Mouse (Mus musculus) testis, postnatal 10 days (tissue): Measurements from ENCODE around the gene Efs.
"Not testable (repeated sequence)": the region's sequence is repeated elsewhere in the genome, so short reads cannot be mapped to it uniquely, and the experiment has no call there.

ENCODE experiments used
- DNase-seq: peaks from one replicate; pipeline ENCODE4 v3.0.0; 2021; ENCODE audit warnings: low spot score

The Efs gene

DNA sequence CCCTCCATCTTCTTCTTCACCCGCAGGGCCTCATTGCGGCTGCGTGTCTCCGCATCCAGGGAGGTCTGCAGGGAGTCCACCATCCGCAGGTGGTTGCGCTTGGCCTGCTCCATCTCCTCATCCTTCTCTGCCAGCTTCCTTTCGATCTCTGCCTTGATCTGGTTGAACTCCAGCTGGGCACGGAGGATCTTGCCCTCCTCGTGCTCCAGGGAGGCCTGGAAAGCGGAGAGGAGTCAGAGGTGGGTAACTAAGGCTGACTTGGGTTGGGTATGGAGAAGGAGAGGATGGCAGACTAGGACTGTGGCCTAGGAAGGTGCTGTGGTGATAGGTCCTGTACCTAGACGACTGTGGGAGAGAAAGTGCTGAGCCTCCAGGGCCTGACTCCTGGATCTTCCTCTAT lies 21.1 kb upstream of the Efs start:
- not testable (repeated sequence) for DNase-seq

GRCm38 (mm10) chr14:54945975-54946704 lies 20.2 kb upstream of the Efs start:
- no peak for DNase-seq

GRCm38 (mm10) chr14:54944939-54945338 lies 19.0 kb upstream of the Efs start:
- DNase-seq = no peak

DNA sequence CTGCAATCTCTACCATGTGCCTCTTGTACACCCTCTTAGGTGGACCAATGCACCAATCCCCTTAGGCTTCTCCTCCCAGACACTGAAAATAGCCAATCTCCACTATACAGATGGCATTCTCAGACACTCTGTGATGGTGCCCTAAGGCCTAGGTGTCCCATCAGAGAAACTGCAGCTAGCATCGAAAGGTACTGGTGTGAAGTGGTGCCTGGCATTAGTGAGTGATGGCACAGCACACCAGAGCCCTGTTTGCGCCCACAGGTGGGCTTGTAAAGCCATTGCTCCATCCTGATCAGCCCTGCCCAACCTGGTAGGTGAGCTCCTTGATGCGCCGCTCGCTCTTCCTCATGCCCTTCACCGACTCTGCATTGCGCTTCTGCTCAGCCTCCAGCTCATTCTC lies 18.0 kb upstream of the Efs start:
- DNase-seq = no peak

DNA sequence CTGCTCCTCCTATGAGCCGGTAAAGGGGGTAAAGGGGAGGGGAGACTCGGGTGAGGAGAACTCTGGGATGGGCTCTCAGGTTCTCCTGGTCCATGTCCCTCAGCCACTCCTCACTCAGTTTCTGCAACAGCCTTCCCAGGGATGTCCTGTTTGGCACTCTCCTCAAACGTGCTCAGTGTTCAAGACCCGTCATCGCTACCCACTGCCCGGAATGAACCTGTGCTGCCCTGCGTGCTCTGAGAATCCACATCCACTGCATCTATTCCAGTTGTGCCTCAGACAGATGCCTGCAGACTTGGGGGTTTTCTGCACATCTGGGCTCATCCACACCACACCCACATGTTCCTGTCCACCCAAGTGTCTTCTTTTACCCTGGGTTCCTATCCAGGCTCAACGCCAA lies 16.6 kb upstream of the Efs start:
- no peak for DNase-seq

DNA sequence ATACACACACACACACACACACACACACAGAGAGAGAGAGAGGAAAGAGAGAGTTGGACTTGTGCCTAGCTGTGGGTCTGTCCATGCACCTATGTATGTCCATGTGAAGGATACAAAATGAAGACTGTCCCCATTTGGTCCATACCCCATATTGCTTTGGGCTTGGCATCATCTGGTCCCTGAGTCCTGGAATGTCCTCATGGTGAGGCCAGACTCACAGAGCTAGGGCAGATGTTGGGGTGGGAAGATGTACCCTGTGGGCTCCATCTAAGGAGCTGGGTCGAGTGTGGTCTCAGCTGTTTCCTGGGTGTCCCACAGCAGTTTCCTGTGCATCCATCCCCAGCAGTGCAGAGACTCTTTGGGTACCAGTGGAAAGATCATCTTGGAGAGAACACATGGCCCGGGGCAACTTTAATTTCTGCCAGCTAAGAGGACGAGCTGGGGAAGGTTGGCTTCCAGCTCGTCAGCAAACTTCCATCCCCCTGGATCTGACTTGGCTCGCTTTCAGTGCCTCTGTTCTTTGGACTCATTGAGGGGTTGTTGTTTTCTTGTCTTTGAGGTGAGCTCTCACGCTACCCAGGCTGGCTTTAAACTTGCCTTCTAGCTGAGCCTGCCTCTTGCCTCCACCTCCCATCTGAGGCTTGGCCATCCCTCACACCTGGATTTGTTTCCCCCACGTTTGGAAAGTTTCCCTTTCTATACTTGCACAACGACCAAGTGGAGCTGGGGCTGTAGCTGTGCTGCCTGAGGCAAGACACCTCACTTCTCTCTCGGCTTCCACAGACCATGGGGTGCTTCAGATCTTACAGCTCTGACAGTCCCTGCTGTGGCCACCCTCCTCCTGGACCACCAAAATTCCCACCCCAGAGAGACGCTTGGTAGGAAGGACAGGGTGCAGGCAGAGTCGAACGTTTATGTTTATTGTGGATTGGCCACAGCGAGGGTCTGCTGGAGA lies 15.4 kb upstream of the Efs start:
- DNase-seq = no peak

GRCm38 (mm10) chr14:54940176-54940530 lies 14.2 kb upstream of the Efs start:
- no peak for DNase-seq

DNA sequence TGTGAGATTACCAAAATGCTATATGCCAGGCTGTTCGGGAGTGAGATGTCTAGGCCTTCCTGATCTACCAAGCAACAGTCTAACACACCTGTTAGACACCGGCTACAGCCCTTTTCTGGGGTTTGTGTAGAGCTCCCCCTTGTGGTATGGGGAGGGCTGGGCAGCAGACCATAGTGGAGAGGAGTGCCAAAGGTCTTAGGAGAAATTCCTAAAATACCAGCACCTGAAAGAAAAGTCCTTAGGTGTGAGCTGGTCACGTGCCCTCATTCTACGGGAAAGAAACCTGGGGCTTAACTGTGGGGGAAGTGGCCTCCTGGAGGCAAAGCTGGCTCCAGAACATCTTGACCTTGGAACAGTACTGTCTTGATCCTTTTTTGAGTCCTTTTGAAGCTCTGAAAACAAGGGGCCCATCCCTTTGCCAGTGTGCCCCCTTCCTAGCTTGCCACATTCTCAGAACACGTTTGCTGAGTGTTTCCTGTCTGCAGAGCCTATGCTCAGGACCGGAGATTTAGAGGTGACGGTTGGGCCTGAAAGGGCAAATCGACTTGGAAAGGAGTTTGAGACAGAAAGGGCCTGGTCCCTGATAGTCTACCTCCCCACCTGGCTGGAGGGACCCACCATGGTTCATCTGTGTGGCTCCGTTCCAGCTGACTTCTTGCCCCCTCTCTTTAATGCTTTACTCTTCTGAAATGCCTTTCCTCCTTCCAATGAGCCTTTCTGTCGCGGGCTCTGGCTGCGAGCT lies 13.7 kb upstream of the Efs start:
- DNase-seq = peak; percentile 70

DNA sequence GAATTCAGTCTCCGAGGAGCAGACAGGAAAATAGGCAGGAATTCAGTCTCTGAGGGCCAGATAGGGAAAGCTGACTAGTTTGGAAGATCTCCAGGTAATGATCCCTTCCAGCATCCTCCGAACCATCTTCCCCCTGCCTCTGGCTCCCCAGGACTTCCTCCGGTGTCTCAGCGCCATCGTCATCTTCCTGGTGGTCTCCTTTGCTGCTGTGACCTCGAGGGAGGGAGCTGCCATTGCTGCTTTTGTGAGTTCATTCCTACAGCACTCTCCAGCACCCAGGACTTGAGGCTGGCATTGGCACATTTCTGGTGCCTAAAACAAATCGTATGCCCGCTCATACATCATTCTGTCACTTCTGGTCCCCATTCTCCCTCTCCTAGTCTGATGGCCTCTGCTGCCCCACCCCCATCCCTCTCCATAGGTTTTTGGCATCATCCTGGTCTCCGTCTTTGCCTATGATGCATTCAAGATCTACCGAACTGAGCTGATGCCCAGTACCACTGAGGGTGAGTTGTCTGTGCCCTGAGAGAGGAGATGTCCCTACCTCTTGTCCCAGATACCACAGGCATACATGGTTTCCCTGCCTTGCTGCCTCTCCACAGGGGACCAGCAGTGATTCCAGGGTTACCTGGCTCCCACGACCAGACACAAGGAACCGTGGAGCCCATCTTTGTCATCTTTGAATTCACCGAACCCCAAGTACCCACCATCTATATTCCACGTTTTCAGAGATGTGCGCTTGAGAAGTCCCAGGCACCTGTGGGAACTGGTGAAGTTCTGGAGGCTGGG lies 12.7 kb upstream of the Efs start:
- no peak for DNase-seq

DNA sequence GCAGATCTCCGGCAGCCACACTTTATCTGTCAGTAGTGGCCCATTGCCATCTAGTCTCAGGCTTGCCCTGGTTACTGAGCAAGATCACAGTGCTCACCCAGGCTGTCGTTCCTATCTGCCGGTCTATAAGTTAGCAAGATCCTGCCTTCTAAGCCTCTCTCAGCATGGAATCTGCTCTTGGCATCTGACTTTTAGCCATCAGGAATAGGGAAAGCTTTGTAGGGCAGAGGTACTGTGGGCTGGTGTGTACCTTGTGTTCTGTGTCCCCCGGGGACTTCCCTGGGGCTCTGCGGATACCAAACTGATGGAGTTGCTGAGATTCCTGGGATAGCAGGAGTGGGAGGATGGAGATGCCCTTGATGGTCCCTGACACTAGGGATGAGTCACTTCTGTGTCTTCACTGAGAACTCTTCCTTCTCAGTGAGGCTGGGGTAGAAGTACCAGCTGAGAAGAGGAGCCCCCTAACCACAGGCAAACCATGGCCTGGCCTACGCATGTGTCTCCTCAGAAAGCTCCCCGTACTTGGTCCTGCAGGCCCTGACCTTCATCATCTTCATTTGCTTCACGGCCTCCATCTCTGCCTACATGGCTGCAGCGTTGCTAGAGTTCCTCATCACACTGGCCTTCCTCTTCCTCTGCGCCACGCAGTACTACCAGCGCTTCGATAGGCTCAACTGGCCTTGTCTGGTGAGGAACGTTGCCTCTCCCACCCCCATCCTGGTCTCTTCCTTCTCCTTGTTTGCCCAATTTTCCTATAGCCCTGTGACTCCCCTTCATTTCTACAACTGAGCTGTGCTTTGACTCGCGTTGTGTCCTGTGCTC lies 11.6 kb upstream of the Efs start:
- DNase-seq = no peak

GRCm38 (mm10) chr14:54936831-54937160 lies 10.9 kb upstream of the Efs start:
- DNase-seq = no peak

DNA sequence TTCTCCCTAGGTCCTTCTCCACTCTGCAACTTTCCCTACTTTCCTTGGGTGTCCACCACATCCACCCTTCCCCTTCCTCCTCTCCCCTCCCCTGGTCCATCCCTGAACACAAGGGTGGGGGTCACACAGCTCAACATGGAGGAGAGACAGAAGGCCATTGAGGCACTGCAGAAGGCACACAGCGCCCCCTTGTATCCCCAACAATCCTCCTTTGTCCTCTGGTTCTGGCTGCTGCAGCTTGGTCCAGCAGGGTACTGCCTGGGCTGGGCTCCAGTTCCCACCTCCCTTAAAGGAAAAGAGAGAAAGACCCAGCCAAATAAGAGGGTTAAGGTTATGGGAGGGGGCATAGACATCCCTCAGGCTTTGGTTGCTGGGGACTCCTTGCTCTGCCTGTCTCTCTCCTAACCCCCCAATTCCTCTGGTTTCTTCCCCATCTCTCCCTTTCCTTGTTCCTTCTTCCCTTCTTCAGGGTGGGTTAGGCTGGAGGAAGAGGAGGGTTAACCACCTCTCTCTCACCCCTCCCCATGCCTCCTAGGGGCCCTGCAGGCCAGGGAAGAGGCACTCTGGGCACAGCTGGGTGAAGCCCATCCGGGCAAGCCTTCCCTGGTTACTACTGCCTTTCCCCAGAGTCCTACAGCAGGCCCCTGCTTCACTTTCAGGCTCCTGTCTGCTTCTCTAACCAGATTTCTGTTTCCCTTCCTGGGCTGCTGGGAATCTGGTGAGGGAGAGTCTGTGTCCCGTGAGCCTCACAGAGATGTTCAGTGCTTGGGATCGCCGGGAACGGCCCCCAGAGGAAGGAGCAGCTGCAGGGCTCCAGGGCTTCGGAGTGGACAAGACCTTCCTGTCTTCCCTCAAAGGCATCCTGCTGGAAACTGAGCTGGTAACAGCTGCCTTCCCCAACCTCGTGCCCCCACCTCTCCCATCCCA lies 10.2 kb upstream of the Efs start, which contains the start of gene Cmtm5:
TSS of gene Cmtm5 (plus strand) at position 358 of the 927 bp plus-strand sequence.
- no peak for DNase-seq

GRCm38 (mm10) chr14:54932645-54933150 lies 6.8 kb upstream of the Efs start, which contains the start of gene Il25:
Gene Il25, plus strand, starts transcription at chr14:54932695.
- DNase-seq = no peak

DNA sequence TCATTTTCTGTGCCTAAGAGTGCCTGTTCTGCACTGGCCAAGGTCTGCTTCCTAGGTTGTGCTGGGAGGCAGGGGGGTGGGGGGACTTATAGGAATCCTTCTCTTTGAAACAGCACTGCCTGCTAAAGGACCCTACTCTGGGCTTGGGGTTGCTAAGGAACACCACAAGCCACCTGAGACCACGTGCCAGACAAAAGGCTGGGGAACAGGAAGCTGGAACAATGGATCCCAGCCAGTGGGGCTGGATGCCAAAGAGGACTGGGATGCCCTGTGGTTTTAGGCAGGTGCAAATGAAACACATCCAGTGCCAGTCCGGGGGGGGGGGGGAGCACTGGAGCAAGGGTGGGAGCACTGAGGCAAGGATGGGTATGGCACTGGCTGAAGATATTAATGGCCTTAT lies 4.5 kb upstream of the Efs start:
- no peak for DNase-seq

- no peak for DNase-seq
Observed at GRCm38 (mm10) chr14:54929801-54930200, 3.9 kb upstream of the Efs start.

DNA sequence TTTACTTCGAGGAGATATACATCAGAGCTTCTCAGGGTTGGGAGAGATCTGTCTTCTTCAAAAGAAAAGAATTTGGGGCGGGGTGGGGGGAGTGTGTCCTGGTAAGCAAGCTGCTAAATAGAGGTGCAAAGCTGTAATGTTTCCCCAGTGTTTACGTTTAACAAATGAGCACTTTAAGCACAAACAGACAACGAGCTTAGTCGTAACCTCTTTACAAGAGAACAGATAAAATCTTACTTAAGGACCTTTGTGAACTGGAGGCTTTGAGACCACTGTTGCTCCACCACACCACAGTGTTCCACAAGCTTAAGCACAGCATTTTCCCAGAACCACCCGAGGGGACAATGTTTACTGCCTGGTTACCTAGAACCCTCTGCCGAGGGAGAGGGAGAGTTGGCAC lies 1.4 kb upstream of the Efs start:
- DNase-seq = no peak

GRCm38 (mm10) chr14:54926401-54927158 lies 654 bp upstream of the Efs start:
- peak; percentile 82 for DNase-seq

- DNase-seq = peak; percentile 63
Observed at GRCm38 (mm10) chr14:54924641-54925348, 1.1 kb downstream of the Efs start.
